Mouse (Mus musculus) adrenal gland (tissue): Measurements from ENCODE around the gene Klhl2.

Source experiments
- intact Hi-C: fragments of 180-260 bp; cut with DNase I; formaldehyde crosslinking; loops from one replicate; pipeline ENCODE4 v1.15.1; 2025

The Klhl2 gene

GRCm38 (mm10) chr8:64711544-64711943 is 138.3 kb downstream of the Klhl2 start:
- intact Hi-C loops: no loop called here

- intact Hi-C loops: no loop called here
These were observed 142.3 kb downstream of the Klhl2 start for GRCm38 (mm10) chr8:64707481-64707880.

- intact Hi-C loops: no loop called here
These were observed 146.6 kb downstream of the Klhl2 start for GRCm38 (mm10) chr8:64703191-64703590.

- intact Hi-C loops: loop anchor here (2.0 kb wide), 1 partner anchor 74 kb away; no protein-coding TSS in a partner anchor
These were observed 157.1 kb downstream of the Klhl2 start, which contains the start of gene Cpe for GRCm38 (mm10) chr8:64692651-64693201. Cpe (minus strand) TSS chr8:64693054.

GRCm38 (mm10) chr8:64691591-64692401 is 158.0 kb downstream of the Klhl2 start:
- intact Hi-C loops: loop anchor here (2.0 kb wide), 1 partner anchor 73 kb away; no protein-coding TSS in a partner anchor

GRCm38 (mm10) chr8:64690845-64691244 is 159.0 kb downstream of the Klhl2 start:
- intact Hi-C loops: no loop called here

GRCm38 (mm10) chr8:64690306-64690705 is 159.5 kb downstream of the Klhl2 start:
- intact Hi-C loops: no loop called here
